In the genomic region with DNA sequence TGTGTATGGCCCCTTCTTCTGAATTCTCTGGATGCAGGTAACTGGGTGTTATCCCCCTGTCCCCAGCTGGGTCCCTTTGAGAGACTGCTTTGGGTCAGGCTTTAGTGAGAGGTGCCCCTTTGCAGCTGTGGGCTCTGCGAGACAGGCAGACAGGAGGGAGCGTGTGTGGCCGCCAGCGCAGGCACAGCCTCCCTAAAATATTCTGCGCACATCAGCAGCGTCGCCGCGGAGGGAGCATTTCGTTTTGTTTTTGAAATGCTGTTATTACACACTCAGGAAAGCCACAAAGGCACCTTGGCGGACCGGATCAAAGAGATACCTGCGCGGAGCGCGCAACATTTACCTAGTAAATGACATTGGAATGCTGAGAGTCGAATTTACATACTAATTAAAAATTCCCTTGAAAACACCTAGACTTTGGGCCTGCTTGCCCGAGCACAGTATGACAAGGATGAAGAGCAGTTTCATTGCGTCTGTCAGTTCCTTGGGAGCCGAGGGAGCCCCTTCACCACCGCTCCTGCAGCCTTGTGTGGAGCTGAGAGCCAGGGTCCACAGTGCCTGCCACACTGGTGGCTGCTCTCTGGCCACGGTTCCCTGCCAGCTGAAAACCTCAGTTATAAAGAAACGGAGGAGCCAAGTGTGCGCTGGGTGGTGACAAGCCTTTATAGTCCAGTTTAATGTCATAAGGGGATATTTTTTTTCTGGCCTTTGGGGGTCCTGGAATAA, we compare ENCODE assay signal across 11 mouse cellular contexts.
DNase-seq lines count a peak whose midpoint lies in the region; ATAC-seq and TF ChIP-seq lines count a peak whose summit lies in the region.
"Had no signal": no experiment of that assay in that cellular context is flagged by ENCODE, and none has a peak within 500 bp of the region (broad histone marks: within the 10 kb centered on the region; RNA-seq: fewer than 3 reads in every experiment).

No protein-coding gene starts in this region.

- no peak overlapping the region for H3K9ac ChIP-seq in heart, postnatal 0 days (replicated peaks; ENCODE audit: low read depth, low read length)
- H3K9ac ChIP-seq in ES-E14 (ENCODE audit: insufficient read depth, low read depth, low read length, poor library complexity, severe bottlenecking), result no peak overlapping the region
- peak overlapping the region; percentile 30 for H3K9ac ChIP-seq in forebrain, embryonic 13.5 days
- H3K9ac ChIP-seq in limb, embryonic 15.5 days, result 0 out of 2 replicates have a peak overlapping the region, but pooled peaks have one; percentile 20

- no peak for DNase-seq in heart, postnatal 0 days (ENCODE audit: low spot score)
- DNase-seq in heart, adult 11 months, result no peak
- no peak for DNase-seq in ES-E14 (ENCODE audit: low read depth, low spot score)
- no peak for DNase-seq in cerebellum, postnatal 25 days
- DNase-seq in frontal cortex, postnatal 36 days (ENCODE audit: low spot score in 2 of 2), result no peak
- DNase-seq in adrenal gland, adult 18-20 months (ENCODE audit: low spot score in 2 of 2), result no peak
- DNase-seq: cerebellum, adult 9-11 months; layer of hippocampus, adult 9-11 months had no signal

- H3K36me3 ChIP-seq in heart, postnatal 0 days (replicated peaks; ENCODE audit: control insufficient read depth, insufficient read depth, low read length), result no peaks in the 10 kb centered on the region
- no peaks in the 10 kb centered on the region for H3K36me3 ChIP-seq in ES-E14 (ENCODE audit: control insufficient read depth, insufficient read depth, low read length, poor library complexity, severe bottlenecking)
- H3K36me3 ChIP-seq in forebrain, embryonic 13.5 days (ENCODE audit: poor library complexity, severe bottlenecking), result no peaks in the 10 kb centered on the region
- H3K36me3 ChIP-seq in limb, embryonic 15.5 days, result no peaks in the 10 kb centered on the region

- no peak for TF ChIP-seq EP300 in heart, postnatal 0 days (IDR thresholded peaks at IDR 0.05; ENCODE audit: low read depth)

- H3K27me3 ChIP-seq in heart, postnatal 0 days (ENCODE audit: control insufficient read depth, insufficient read depth, low read length), result peaks cover 14% of the 10 kb centered on the region
- H3K27me3 ChIP-seq in forebrain, embryonic 13.5 days, result peaks cover 19% of the 10 kb centered on the region; the same call in 1 of the 2 replicates
- H3K27me3 ChIP-seq in limb, embryonic 15.5 days, result peaks cover 23% of the 10 kb centered on the region

- H3K4me3 ChIP-seq in heart, postnatal 0 days (ENCODE audit: low read depth, low read length), result peak overlapping the region; percentile 31
- peak overlapping the region; percentile 18 to 33; a peak in 2 of 4 replicates for H3K4me3 ChIP-seq in ES-E14 (ENCODE audit: insufficient read depth in 1 of 2, low read depth in 1 of 2, low read length in 2 of 2, poor library complexity in 1 of 2, severe bottlenecking in 1 of 2)
- H3K4me3 ChIP-seq in forebrain, embryonic 13.5 days, result peak overlapping the region; percentile 24
- no peak overlapping the region; the same call in 1 of the 2 replicates for H3K4me3 ChIP-seq in limb, embryonic 15.5 days

- no peaks in the 10 kb centered on the region for H3K4me1 ChIP-seq in heart, postnatal 0 days (ENCODE audit: control insufficient read depth, insufficient read depth)
- H3K4me1 ChIP-seq in ES-E14 (ENCODE audit: control insufficient read depth in 2 of 2, insufficient read depth in 2 of 2, low read length in 2 of 2, poor library complexity in 1 of 2), result peaks cover 0 to 2% of the 10 kb centered on the region in 2 experiments; a peak in 1 of 4 replicates
- H3K4me1 ChIP-seq in forebrain, embryonic 13.5 days, result peaks cover 18% of the 10 kb centered on the region
- H3K4me1 ChIP-seq in limb, embryonic 15.5 days, result peaks cover 31% of the 10 kb centered on the region

- no peak overlapping the region for H3K27ac ChIP-seq in heart, postnatal 0 days (ENCODE audit: low read depth)
- H3K27ac ChIP-seq in ES-E14 (ENCODE audit: insufficient read depth, low read depth, low read length, poor library complexity, severe bottlenecking), result no peak overlapping the region
- no peak overlapping the region for H3K27ac ChIP-seq in forebrain, embryonic 13.5 days
- no peak overlapping the region for H3K27ac ChIP-seq in limb, embryonic 15.5 days

- peak overlapping the region; percentile 43 for H3K4me2 ChIP-seq in heart, postnatal 0 days (ENCODE audit: low read depth, low read length)
- H3K4me2 ChIP-seq in forebrain, embryonic 13.5 days, result peak overlapping the region; percentile 55
- peak overlapping the region; percentile 20; the same call in 1 of the 2 replicates for H3K4me2 ChIP-seq in limb, embryonic 15.5 days

- TF ChIP-seq CTCF in heart, postnatal 0 days (IDR thresholded peaks at IDR 0.05; ENCODE audit: low read depth), result no peak

- in situ Hi-C loops in ES-E14 (cut with MboI; ENCODE audit: low sequenced_read_pairs in 2 of 2, unreplicated experiment in 2 of 2), result no loop called here

- 17% methylated on average over 24 of the region's 24 CpGs for WGBS in heart, postnatal 0 days
- 11% methylated on average over 24 of the region's 24 CpGs for WGBS in forebrain, embryonic 13.5 days
- 12% methylated on average over 24 of the region's 24 CpGs for WGBS in limb, embryonic 15.5 days

- H3K9me3 ChIP-seq in heart, postnatal 0 days (replicated peaks; ENCODE audit: control insufficient read depth, low read length), result no peaks in the 10 kb centered on the region
- H3K9me3 ChIP-seq in ES-E14 (ENCODE audit: control insufficient read depth, insufficient read depth, low read depth, low read length), result no peaks in the 10 kb centered on the region
- no peaks in the 10 kb centered on the region for H3K9me3 ChIP-seq in forebrain, embryonic 13.5 days (replicated peaks)
- H3K9me3 ChIP-seq in limb, embryonic 15.5 days, result no peaks in the 10 kb centered on the region

- no peak; the same call in 1 of the 2 replicates for ATAC-seq in heart, postnatal 0 days (ENCODE audit: insufficient read depth, low read depth)
- peak; percentile 59 for ATAC-seq in forebrain, embryonic 13.5 days
- ATAC-seq in limb, embryonic 15.5 days (ENCODE audit: insufficient number of reproducible peaks, low FRiP score, low TSS enrichment, low read depth), result no peak
- ATAC-seq: lung, postnatal 0 days had no signal

TF ChIP-seq in ES-E14, 5 proteins besides CTCF, POLR2A, EP300 and RAD21:
- no peak for TF ChIP-seq ZNF384 (IDR thresholded peaks at IDR 0.05; ENCODE audit: low read depth, low read length)
- no peak for TF ChIP-seq HCFC1 (IDR thresholded peaks at IDR 0.05; ENCODE audit: borderline replicate concordance, insufficient read depth, low read length)
- TF ChIP-seq MAFK (IDR thresholded peaks at IDR 0.05; ENCODE audit: insufficient read depth, low read depth, low read length), result no peak
- no peak for TF ChIP-seq CHD2 (IDR thresholded peaks at IDR 0.05; ENCODE audit: low read depth, low read length)
- no peak for TF ChIP-seq ZC3H11A (IDR thresholded peaks at IDR 0.05; ENCODE audit: borderline replicate concordance, low read depth, low read length)

Comparison
In these comparisons a context has a peak if more than half of its experiments do, and no peak if none do; other contexts are left out.
1. H3K9ac ChIP-seq: peak in forebrain, embryonic 13.5 days (single experiment) and limb, embryonic 15.5 days (single experiment); none in heart, postnatal 0 days (single experiment) and ES-E14 (single experiment).
2. Peak in every context shown above with its lines, with median percentiles within 50 percentile points of each other: H3K4me2 ChIP-seq.